Comparison of ENCODE assay signal across 19 mouse cellular contexts in the genomic region with DNA sequence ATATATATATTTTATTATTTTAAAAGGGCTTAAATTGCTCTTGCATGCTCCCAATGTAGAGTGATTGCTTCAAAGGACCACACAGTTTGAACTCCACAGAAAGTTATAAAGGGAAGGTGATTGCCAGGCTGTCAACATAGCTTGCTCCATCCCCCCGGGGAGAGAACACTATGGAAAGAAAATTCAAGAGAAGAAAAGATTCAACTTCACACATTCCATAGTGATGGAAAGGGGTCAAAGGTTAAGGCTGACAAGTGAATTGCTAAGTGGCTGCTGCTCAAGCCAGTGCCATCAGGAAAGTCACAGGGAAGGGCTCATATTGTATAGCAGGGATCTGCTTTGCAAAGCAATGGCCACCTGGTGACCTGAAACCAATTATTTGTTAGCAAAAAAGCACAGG.
DNase-seq lines count a peak whose midpoint lies in the region; ATAC-seq and TF ChIP-seq lines count a peak whose summit lies in the region.
"Had no signal": no experiment of that assay in that cellular context is flagged by ENCODE, and none has a peak within 500 bp of the region (broad histone marks: within the 10 kb centered on the region; RNA-seq: fewer than 3 reads in every experiment).

No protein-coding gene starts in this region.

- no peak for TF ChIP-seq CTCF in midbrain, postnatal 0 days (IDR thresholded peaks at IDR 0.05)

- H3K27ac ChIP-seq in forebrain, embryonic 12.5 days: no peak overlapping the region
- no peak overlapping the region for H3K27ac ChIP-seq in forebrain, embryonic 15.5 days (replicated peaks)
- H3K27ac ChIP-seq in midbrain, embryonic 12.5 days (replicated peaks): no peak overlapping the region
- no peak overlapping the region for H3K27ac ChIP-seq in midbrain, postnatal 0 days (ENCODE audit: low read depth, low read length)
- no peak overlapping the region for H3K27ac ChIP-seq in embryonic facial prominence, embryonic 11.5 days (replicated peaks; ENCODE audit: low read depth, low read length)
- H3K27ac ChIP-seq in midbrain, embryonic 14.5 days (replicated peaks; ENCODE audit: low read depth, low read length): no peak overlapping the region
- H3K27ac ChIP-seq: intestine, embryonic 15.5 days; neural tube, embryonic 13.5 days had no signal

- H3K27me3 ChIP-seq in forebrain, embryonic 12.5 days: peaks cover 65% of the 10 kb centered on the region
- 0 out of 2 replicates have a peak, but pooled peaks cover 5% of the 10 kb centered on the region for H3K27me3 ChIP-seq in forebrain, embryonic 15.5 days
- peaks cover 17% of the 10 kb centered on the region for H3K27me3 ChIP-seq in midbrain, embryonic 12.5 days
- H3K27me3 ChIP-seq in midbrain, postnatal 0 days (ENCODE audit: insufficient read depth, low read length): no peaks in the 10 kb centered on the region
- no peaks in the 10 kb centered on the region for H3K27me3 ChIP-seq in embryonic facial prominence, embryonic 11.5 days (ENCODE audit: control insufficient read depth, insufficient read depth, low read length)
- H3K27me3 ChIP-seq in midbrain, embryonic 14.5 days (ENCODE audit: control insufficient read depth, insufficient read depth, low read length): no peaks in the 10 kb centered on the region
- H3K27me3 ChIP-seq: CH12.LX; heart, embryonic 12.5 days; intestine, embryonic 15.5 days; neural tube, embryonic 13.5 days had no signal

- WGBS in forebrain, embryonic 12.5 days: 0% methylated on average over 1 of the region's 1 CpGs
- WGBS in forebrain, embryonic 15.5 days: 7% methylated on average over 1 of the region's 1 CpGs
- 3% methylated on average over 1 of the region's 1 CpGs for WGBS in midbrain, embryonic 12.5 days
- 8% methylated on average over 1 of the region's 1 CpGs for WGBS in midbrain, postnatal 0 days
- WGBS in embryonic facial prominence, embryonic 11.5 days: 30% methylated on average over 1 of the region's 1 CpGs
- WGBS in midbrain, embryonic 14.5 days: 0% methylated on average over 1 of the region's 1 CpGs

- DNase-seq in midbrain, postnatal 0 days (ENCODE audit: low spot score): no peak
- peak; percentile 29 for DNase-seq in embryonic facial prominence, embryonic 11.5 days (ENCODE audit: low spot score)
- DNase-seq in midbrain, embryonic 14.5 days: peak; percentile 23
- no peak for DNase-seq in heart, postnatal 14 days
- DNase-seq: adrenal gland, postnatal 14 days; cerebellum, adult 8-10 months; gastrocnemius, postnatal 36 days; heart, postnatal 36 days; kidney, postnatal 4 days; lung, adult 18-20 months; thymus, postnatal 36 days had no signal

- intact Hi-C loops in heart, postnatal 14 days (cut with DNase I): no loop called here

- no peak overlapping the region for H3K4me3 ChIP-seq in forebrain, embryonic 12.5 days (replicated peaks)
- no peak overlapping the region for H3K4me3 ChIP-seq in forebrain, embryonic 15.5 days
- H3K4me3 ChIP-seq in midbrain, embryonic 12.5 days: no peak overlapping the region
- no peak overlapping the region for H3K4me3 ChIP-seq in midbrain, postnatal 0 days (ENCODE audit: low read depth, low read length)
- H3K4me3 ChIP-seq in embryonic facial prominence, embryonic 11.5 days (ENCODE audit: low read depth, low read length): no peak overlapping the region
- H3K4me3 ChIP-seq in midbrain, embryonic 14.5 days (replicated peaks; ENCODE audit: low read depth, low read length): no peak overlapping the region
- H3K4me3 ChIP-seq: heart, embryonic 12.5 days; intestine, embryonic 15.5 days; neural tube, embryonic 13.5 days had no signal

- H3K4me2 ChIP-seq in forebrain, embryonic 12.5 days: no peak overlapping the region
- H3K4me2 ChIP-seq in forebrain, embryonic 15.5 days (replicated peaks): no peak overlapping the region
- H3K4me2 ChIP-seq in midbrain, embryonic 12.5 days (replicated peaks): no peak overlapping the region
- no peak overlapping the region for H3K4me2 ChIP-seq in midbrain, postnatal 0 days (ENCODE audit: low read depth, low read length, poor library complexity, severe bottlenecking)
- H3K4me2 ChIP-seq in embryonic facial prominence, embryonic 11.5 days (ENCODE audit: low read depth, low read length): no peak overlapping the region
- H3K4me2 ChIP-seq in midbrain, embryonic 14.5 days (ENCODE audit: low read length): no peak overlapping the region
- H3K4me2 ChIP-seq: heart, embryonic 12.5 days; intestine, embryonic 15.5 days; neural tube, embryonic 13.5 days had no signal

- H3K36me3 ChIP-seq in forebrain, embryonic 12.5 days (replicated peaks): no peaks in the 10 kb centered on the region
- no peaks in the 10 kb centered on the region for H3K36me3 ChIP-seq in forebrain, embryonic 15.5 days
- no peaks in the 10 kb centered on the region for H3K36me3 ChIP-seq in midbrain, embryonic 12.5 days
- no peaks in the 10 kb centered on the region for H3K36me3 ChIP-seq in midbrain, postnatal 0 days (ENCODE audit: insufficient read depth, low read length)
- no peaks in the 10 kb centered on the region for H3K36me3 ChIP-seq in embryonic facial prominence, embryonic 11.5 days (replicated peaks; ENCODE audit: control insufficient read depth, insufficient read depth, low read depth, low read length)
- no peaks in the 10 kb centered on the region for H3K36me3 ChIP-seq in midbrain, embryonic 14.5 days (ENCODE audit: control insufficient read depth, insufficient read depth, low read length)
- H3K36me3 ChIP-seq: heart, embryonic 12.5 days; intestine, embryonic 15.5 days; neural tube, embryonic 13.5 days had no signal

- H3K9ac ChIP-seq in forebrain, embryonic 12.5 days: no peak overlapping the region
- H3K9ac ChIP-seq in forebrain, embryonic 15.5 days (replicated peaks): no peak overlapping the region
- H3K9ac ChIP-seq in midbrain, embryonic 12.5 days (replicated peaks): no peak overlapping the region
- H3K9ac ChIP-seq in midbrain, postnatal 0 days (replicated peaks; ENCODE audit: low read length, poor library complexity, severe bottlenecking): no peak overlapping the region
- H3K9ac ChIP-seq in embryonic facial prominence, embryonic 11.5 days (replicated peaks; ENCODE audit: low read length): no peak overlapping the region
- no peak overlapping the region for H3K9ac ChIP-seq in midbrain, embryonic 14.5 days (replicated peaks; ENCODE audit: low read length)
- H3K9ac ChIP-seq: heart, embryonic 12.5 days; intestine, embryonic 15.5 days; neural tube, embryonic 13.5 days had no signal

- no peaks in the 10 kb centered on the region for H3K9me3 ChIP-seq in forebrain, embryonic 12.5 days
- H3K9me3 ChIP-seq in forebrain, embryonic 15.5 days: no peaks in the 10 kb centered on the region
- H3K9me3 ChIP-seq in midbrain, embryonic 12.5 days: no peaks in the 10 kb centered on the region
- no peaks in the 10 kb centered on the region for H3K9me3 ChIP-seq in midbrain, postnatal 0 days (ENCODE audit: low read length)
- no peaks in the 10 kb centered on the region for H3K9me3 ChIP-seq in embryonic facial prominence, embryonic 11.5 days (replicated peaks; ENCODE audit: control insufficient read depth, low read length)
- no peaks in the 10 kb centered on the region for H3K9me3 ChIP-seq in midbrain, embryonic 14.5 days (ENCODE audit: control insufficient read depth, low read length)
- H3K9me3 ChIP-seq: heart, embryonic 12.5 days; intestine, embryonic 15.5 days; neural tube, embryonic 13.5 days had no signal

- peaks cover 12% of the 10 kb centered on the region for H3K4me1 ChIP-seq in forebrain, embryonic 12.5 days
- no peaks in the 10 kb centered on the region for H3K4me1 ChIP-seq in forebrain, embryonic 15.5 days
- peaks cover 6% of the 10 kb centered on the region for H3K4me1 ChIP-seq in midbrain, embryonic 12.5 days
- H3K4me1 ChIP-seq in midbrain, postnatal 0 days (ENCODE audit: insufficient read depth, low read length): no peaks in the 10 kb centered on the region
- H3K4me1 ChIP-seq in embryonic facial prominence, embryonic 11.5 days (ENCODE audit: control insufficient read depth, insufficient read depth, low read length): no peaks in the 10 kb centered on the region
- no peaks in the 10 kb centered on the region for H3K4me1 ChIP-seq in midbrain, embryonic 14.5 days (ENCODE audit: control insufficient read depth, insufficient read depth, low read length)
- H3K4me1 ChIP-seq: heart, embryonic 12.5 days; intestine, embryonic 15.5 days had no signal

- ATAC-seq in forebrain, embryonic 12.5 days (ENCODE audit: low FRiP score): peak; percentile 33; the same call in 1 of the 2 replicates
- no peak for ATAC-seq in forebrain, embryonic 15.5 days (replicated peaks)
- 0 out of 2 replicates have a peak, but pooled peaks have one; percentile 27 for ATAC-seq in midbrain, embryonic 12.5 days (ENCODE audit: low FRiP score, low read depth)
- ATAC-seq in midbrain, postnatal 0 days (ENCODE audit: low FRiP score): no peak
- no peak; the same call in 1 of the 2 replicates for ATAC-seq in embryonic facial prominence, embryonic 11.5 days (replicated peaks; ENCODE audit: insufficient number of reproducible peaks, low FRiP score, low TSS enrichment, low read depth)
- no peak for ATAC-seq in midbrain, embryonic 14.5 days (ENCODE audit: low FRiP score, low TSS enrichment)
- no peak for ATAC-seq in megakaryocyte progenitor cell, adult 5-6 weeks (replicated peaks; ENCODE audit: poor library complexity)
- ATAC-seq: intestine, embryonic 15.5 days had no signal

Comparison
In these comparisons a context has a peak if more than half of its experiments do, and no peak if none do; other contexts are left out.
1. ATAC-seq: peak in forebrain, embryonic 12.5 days (single experiment) and midbrain, embryonic 12.5 days (single experiment); none in forebrain, embryonic 15.5 days (single experiment), midbrain, postnatal 0 days (single experiment), embryonic facial prominence, embryonic 11.5 days (single experiment), midbrain, embryonic 14.5 days (single experiment) and megakaryocyte progenitor cell, adult 5-6 weeks (single experiment).
2. DNase-seq: peak in embryonic facial prominence, embryonic 11.5 days (single experiment) and midbrain, embryonic 14.5 days (single experiment); none in midbrain, postnatal 0 days (single experiment) and heart, postnatal 14 days (0 of 2).